Mouse (Mus musculus): ENCODE results near the gene Pdpn.

The Pdpn gene

GRCm38 (mm10) chr4:143298431-143299315, 691 bp downstream of the Pdpn start:
- DNase-seq (ENCODE audit: low read depth, low spot score): no peak

- no peak for DNase-seq (ENCODE audit: low read depth, low spot score)
Observed at GRCm38 (mm10) chr4:143297016-143297556, 2.3 kb downstream of the Pdpn start.

GRCm38 (mm10) chr4:143296153-143296552, 3.2 kb downstream of the Pdpn start:
- DNase-seq (ENCODE audit: low read depth, low spot score): no peak

GRCm38 (mm10) chr4:143294324-143294723, 5.0 kb downstream of the Pdpn start:
- DNase-seq (ENCODE audit: low read depth, low spot score): no peak

GRCm38 (mm10) chr4:143288880-143289279, 10.5 kb downstream of the Pdpn start:
- no peak for DNase-seq (ENCODE audit: low read depth, low spot score)

- no peak for DNase-seq (ENCODE audit: low read depth, low spot score)
Observed at GRCm38 (mm10) chr4:143288473-143288872, 10.9 kb downstream of the Pdpn start.

- DNase-seq (ENCODE audit: low read depth, low spot score): no peak
Observed at GRCm38 (mm10) chr4:143287065-143287464, 12.3 kb downstream of the Pdpn start.

- no peak for DNase-seq (ENCODE audit: low read depth, low spot score)
Observed at GRCm38 (mm10) chr4:143280166-143280565, 19.2 kb downstream of the Pdpn start.

GRCm38 (mm10) chr4:143279661-143280060, 19.7 kb downstream of the Pdpn start:
- no peak for DNase-seq (ENCODE audit: low read depth, low spot score)

GRCm38 (mm10) chr4:143279016-143279415, 20.3 kb downstream of the Pdpn start:
- no peak for DNase-seq (ENCODE audit: low read depth, low spot score)

GRCm38 (mm10) chr4:143278429-143278871, 20.9 kb downstream of the Pdpn start:
- DNase-seq (ENCODE audit: low read depth, low spot score): peak; percentile 88

- DNase-seq (ENCODE audit: low read depth, low spot score): no peak
Observed at GRCm38 (mm10) chr4:143277319-143277718, 22.0 kb downstream of the Pdpn start.

- peak; percentile 10 for DNase-seq (ENCODE audit: low read depth, low spot score)
Observed at GRCm38 (mm10) chr4:143271571-143271970, 27.8 kb downstream of the Pdpn start.

- no peak for DNase-seq (ENCODE audit: low read depth, low spot score)
Observed at GRCm38 (mm10) chr4:143270903-143271302, 28.5 kb downstream of the Pdpn start.

GRCm38 (mm10) chr4:143262696-143263095, 36.7 kb downstream of the Pdpn start:
- no peak for DNase-seq (ENCODE audit: low read depth, low spot score)

- DNase-seq (ENCODE audit: low read depth, low spot score): peak; percentile 49
Observed at GRCm38 (mm10) chr4:143259718-143260349, 39.5 kb downstream of the Pdpn start.

GRCm38 (mm10) chr4:143258517-143258916, 40.8 kb downstream of the Pdpn start:
- DNase-seq (ENCODE audit: low read depth, low spot score): peak; percentile 29

GRCm38 (mm10) chr4:143257971-143258370, 41.4 kb downstream of the Pdpn start:
- no peak for DNase-seq (ENCODE audit: low read depth, low spot score)

GRCm38 (mm10) chr4:143255541-143255940, 43.8 kb downstream of the Pdpn start:
- no peak for DNase-seq (ENCODE audit: low read depth, low spot score)

GRCm38 (mm10) chr4:143253356-143253755, 46.0 kb downstream of the Pdpn start:
- DNase-seq (ENCODE audit: low read depth, low spot score): no peak

- DNase-seq (ENCODE audit: low read depth, low spot score): no peak
Observed at GRCm38 (mm10) chr4:143248050-143248449, 51.3 kb downstream of the Pdpn start.

- no peak for DNase-seq (ENCODE audit: low read depth, low spot score)
Observed at GRCm38 (mm10) chr4:143241294-143241693, 58.1 kb downstream of the Pdpn start.

Data from brain, adult 2 months (tissue).